Mouse (Mus musculus) cerebellum, adult 2 months (tissue): ENCODE measurements around the gene Fat1. TPM values are rescaled to one million over a fixed set of nuclear protein-coding genes. Genes with fewer than 3 reads are reported as not detected.
A peak's percentile ranks its signal among the peaks of the same experiment; 100 is the strongest.

Source experiments
- DNase-seq, 2 experiments: peaks; one replicate each; pipeline ENCODE4 v3.0.0; 2021
- H3K27ac ChIP-seq: fragments of 200-500 bp; 2 replicates; pipeline ENCODE4 v1.5.1; 2012; ENCODE audit warnings: low read length, control low read depth, inconsistent platforms; ENCODE audit not compliant: insufficient read depth
- H3K27me3 ChIP-seq: fragments of 200-500 bp; 2 replicates; pipeline ENCODE4 v1.6.1; 2012; ENCODE audit warnings: inconsistent platforms, mild to moderate bottlenecking, low read length, moderate library complexity; ENCODE audit not compliant: control insufficient read depth, insufficient read depth
- H3K4me1 ChIP-seq: fragments of 200-500 bp; 2 replicates; pipeline ENCODE4 v1.6.1; 2011; ENCODE audit warnings: low read length; ENCODE audit not compliant: control insufficient read depth, insufficient read depth
- H3K4me3 ChIP-seq: fragments of 200-500 bp; replicated peaks from 2 replicates; pipeline ENCODE3; 2011; ENCODE audit warnings: mild to moderate bottlenecking, low read depth, low read length, control low read depth; ENCODE audit not compliant: insufficient read depth
- CTCF ChIP-seq: fragments of 200-500 bp; IDR thresholded peaks from 2 replicates; pipeline ENCODE4 v1.5.1; 2011; ENCODE audit warnings: low read depth, mild to moderate bottlenecking, control low read depth, low read length, moderate library complexity, borderline replicate concordance; ENCODE audit not compliant: insufficient read depth
- POLR2A ChIP-seq: fragments of 200-500 bp; IDR thresholded peaks from 2 replicates; pipeline ENCODE4 v1.6.1; 2011; ENCODE audit warnings: low read length, control low read depth, borderline replicate concordance; ENCODE audit not compliant: insufficient read depth
- WGBS: fragments of 180-500 bp; shearing (Covaris S2); methylation state at CpG from one replicate; pipeline ENCODE4 v1.1.7; 2018; 5-methylcytosine and 5-hydroxymethylcytosine counted together
- polyA plus RNA-seq: library from polyadenylated mRNA; depleted of rRNA; stranded (reverse); fragments of >200 nt; gene quantifications from 2 replicates; pipeline ENCODE4 v1.2.3, GENCODE M21; 2012

Gene Fat1
- polyA plus RNA-seq, 1 experiment: 106 TPM

GRCm38 (mm10) chr8:44985326-44986288, 50.4 kb downstream of the Fat1 start:
- WGBS: 27% methylated on average over 10 of the region's 10 CpGs
- peak in 1 of 2 experiments; percentile 45 for DNase-seq
- Histone ChIP-seq H3K27ac (no peak overlapping the region), H3K4me3 (no peak overlapping the region), H3K27me3 (no peaks in the 10 kb centered on the region), H3K4me1 (peaks cover 4% of the 10 kb centered on the region; the same call in 1 of the 2 replicates)
- peak; percentile 33; the same call in 1 of the 2 replicates for TF ChIP-seq CTCF
- no peak for TF ChIP-seq POLR2A

- DNase-seq: no peak
- TF ChIP-seq POLR2A (no peak), CTCF (no peak)
- Histone ChIP-seq H3K27ac (peak overlapping the region; percentile 64; the same call in 1 of the 2 replicates), H3K4me1 (peaks cover 22% of the 10 kb centered on the region), H3K4me3 (no peak overlapping the region), H3K27me3 (no peaks in the 10 kb centered on the region; the same call in 1 of the 2 replicates)
- 35% methylated on average over 21 of the region's 21 CpGs for WGBS
These were observed 56.6 kb downstream of the Fat1 start for GRCm38 (mm10) chr8:44991700-44992487.

- H3K4me1 ChIP-seq: peaks cover 22% of the 10 kb centered on the region
- TF ChIP-seq CTCF: no peak
- TF ChIP-seq POLR2A: no peak
- WGBS: 51% methylated on average over 6 of the region's 6 CpGs
- H3K27ac ChIP-seq: 0 out of 2 replicates have a peak overlapping the region, but pooled peaks have one; percentile 64
- H3K4me3 ChIP-seq: no peak overlapping the region
- DNase-seq: no peak
- no peaks in the 10 kb centered on the region; the same call in 1 of the 2 replicates for H3K27me3 ChIP-seq
These were observed 57.4 kb downstream of the Fat1 start for GRCm38 (mm10) chr8:44992664-44993063.

- Histone ChIP-seq H3K4me3 (no peak overlapping the region), H3K27me3 (no peaks in the 10 kb centered on the region; the same call in 1 of the 2 replicates), H3K27ac (no peak overlapping the region; the same call in 1 of the 2 replicates), H3K4me1 (peaks cover 22% of the 10 kb centered on the region)
- no peak for DNase-seq
- no peak for TF ChIP-seq POLR2A
- TF ChIP-seq CTCF: no peak
- WGBS: 54% methylated on average over 4 of the region's 4 CpGs
These were observed 58.1 kb downstream of the Fat1 start for GRCm38 (mm10) chr8:44993376-44993775.

- DNase-seq: no peak
- TF ChIP-seq CTCF (no peak), POLR2A (no peak)
- H3K4me1 ChIP-seq: peaks cover 24% of the 10 kb centered on the region
- no peaks in the 10 kb centered on the region; the same call in 1 of the 2 replicates for H3K27me3 ChIP-seq
- H3K4me3 ChIP-seq: no peak overlapping the region
- no peak overlapping the region for H3K27ac ChIP-seq
- 56% methylated on average over 3 of the region's 3 CpGs for WGBS
These were observed 61.2 kb downstream of the Fat1 start for GRCm38 (mm10) chr8:44996493-44996892.

- WGBS: 59% methylated on average over 3 of the region's 3 CpGs
- Histone ChIP-seq H3K4me1 (peaks cover 22% of the 10 kb centered on the region), H3K4me3 (no peak overlapping the region), H3K27ac (no peak overlapping the region), H3K27me3 (no peaks in the 10 kb centered on the region; the same call in 1 of the 2 replicates)
- TF ChIP-seq POLR2A: no peak
- TF ChIP-seq CTCF: no peak
- no peak for DNase-seq
These were observed 62.1 kb downstream of the Fat1 start for GRCm38 (mm10) chr8:44997321-44997720.

GRCm38 (mm10) chr8:44997829-44998228, 62.6 kb downstream of the Fat1 start:
- Histone ChIP-seq H3K4me3 (no peak overlapping the region), H3K27me3 (no peaks in the 10 kb centered on the region), H3K27ac (no peak overlapping the region; the same call in 1 of the 2 replicates), H3K4me1 (peaks cover 21% of the 10 kb centered on the region)
- no peak for DNase-seq
- WGBS: 69% methylated on average over 6 of the region's 6 CpGs
- TF ChIP-seq POLR2A (no peak), CTCF (no peak)
